Mouse (Mus musculus) megakaryocyte, embryonic 14.5 days (primary cell): ENCODE measurements around the gene Bcas3.

Source experiments
- FLI1 ChIP-seq: IDR thresholded peaks from 2 replicates; pipeline ENCODE4 v1.6.1; 2012; ENCODE audit warnings: low read length, inconsistent platforms, mixed read lengths
- GATA1 ChIP-seq: IDR thresholded peaks from 3 replicates; pipeline ENCODE4 v1.6.1; 2012; ENCODE audit warnings: mixed read lengths, low read length, inconsistent platforms, borderline replicate concordance

- TF ChIP-seq GATA1: no peak
- TF ChIP-seq FLI1: no peak
Observed at GRCm38 (mm10) chr11:85719091-85719490, 366.1 kb downstream of the Bcas3 start.
